Mouse (Mus musculus) heart, embryonic 13.5 days (tissue): ENCODE measurements around the gene 1700067K01Rik. TPM values are rescaled to one million over a fixed set of nuclear protein-coding genes. Genes with fewer than 3 reads are reported as not detected.
A peak's percentile ranks its signal among the peaks of the same experiment; 100 is the strongest.

ENCODE experiments used
- ATAC-seq: fragments of 200-750 bp; cut with Nextera tagmentation; 2 replicates; pipeline ENCODE4 v1.8.0; 2017; ENCODE audit warnings: moderate TSS enrichment; ENCODE audit not compliant: insufficient number of reproducible peaks, low FRiP score, low TSS enrichment; ENCODE audit errors: extremely low read depth
- H3K27ac ChIP-seq: fragments of 300-500 bp; sonication (generic); replicated peaks from 2 replicates; pipeline ENCODE4 v1.5.1; 2015; ENCODE audit warnings: moderate library complexity, mild to moderate bottlenecking, inconsistent platforms
- H3K27me3 ChIP-seq: fragments of 300-500 bp; sonication (generic); replicated peaks from 2 replicates; pipeline ENCODE4 v1.6.1; 2015; ENCODE audit warnings: mild to moderate bottlenecking, inconsistent platforms
- H3K36me3 ChIP-seq: fragments of 300-500 bp; sonication (generic); 2 replicates; pipeline ENCODE4 v1.6.1; 2015; ENCODE audit warnings: mild to moderate bottlenecking, inconsistent platforms
- H3K4me1 ChIP-seq: fragments of 300-500 bp; sonication (generic); 2 replicates; pipeline ENCODE4 v1.6.1; 2015; ENCODE audit warnings: inconsistent platforms
- H3K4me2 ChIP-seq: fragments of 300-500 bp; sonication (generic); 2 replicates; pipeline ENCODE4 v1.6.1; 2015; ENCODE audit warnings: inconsistent platforms, mild to moderate bottlenecking, moderate library complexity
- H3K4me3 ChIP-seq: fragments of 300-500 bp; sonication (generic); 2 replicates; pipeline ENCODE4 v1.5.1; 2015; ENCODE audit warnings: moderate library complexity, mild to moderate bottlenecking, inconsistent platforms
- H3K9ac ChIP-seq: fragments of 300-500 bp; sonication (generic); 2 replicates; pipeline ENCODE4 v1.6.1; 2015; ENCODE audit warnings: inconsistent platforms, mild to moderate bottlenecking, moderate library complexity
- H3K9me3 ChIP-seq: fragments of 300-500 bp; sonication (generic); 2 replicates; pipeline ENCODE4 v1.6.1; 2016; ENCODE audit warnings: inconsistent platforms
- WGBS: fragments of 180-500 bp; shearing (Covaris S2); methylation state at CpG from one replicate; pipeline ENCODE4 v1.1.7; 2015; ENCODE audit warnings: mixed read lengths; 5-methylcytosine and 5-hydroxymethylcytosine counted together
- polyA plus RNA-seq: library from polyadenylated mRNA; unstranded; fragments of >200 nt; fragmentation: Nextera tagmentation; extraction: Ambion mirVana; gene quantifications from 2 replicates; pipeline ENCODE4 v1.2.1, GENCODE M21; 2015

Gene 1700067K01Rik
- polyA plus RNA-seq, 1 experiment from 2014 or later: 0.53 TPM

- Histone ChIP-seq H3K27me3 (peaks cover 60% of the 10 kb centered on the region), H3K4me1 (peaks cover 21% of the 10 kb centered on the region), H3K9me3 (peaks cover 6% of the 10 kb centered on the region; the same call in 1 of the 2 replicates), H3K27ac (no peak overlapping the region), H3K9ac (no peak overlapping the region), H3K4me2 (no peak overlapping the region), H3K4me3 (no peak overlapping the region), H3K36me3 (no peaks in the 10 kb centered on the region)
- no peak for ATAC-seq
- 87% methylated on average over 5 of the region's 5 CpGs for WGBS
Observed at GRCm38 (mm10) chr8:84015833-84016232, 14.5 kb downstream of the 1700067K01Rik start.

- peaks cover 37% of the 10 kb centered on the region for H3K4me1 ChIP-seq
- ATAC-seq: no peak
- no peak overlapping the region for H3K4me3 ChIP-seq
- no peak overlapping the region for H3K27ac ChIP-seq
- no peaks in the 10 kb centered on the region for H3K36me3 ChIP-seq
- H3K27me3 ChIP-seq: peaks cover 45% of the 10 kb centered on the region
- peaks cover 6% of the 10 kb centered on the region; the same call in 1 of the 2 replicates for H3K9me3 ChIP-seq
- H3K9ac ChIP-seq: no peak overlapping the region
- 72% methylated on average over 9 of the region's 9 CpGs for whole genome bisulfite sequencing
- no peak overlapping the region for H3K4me2 ChIP-seq
Observed at GRCm38 (mm10) chr8:84019738-84020137, 18.4 kb downstream of the 1700067K01Rik start.

- Histone ChIP-seq H3K27me3 (peaks cover 57% of the 10 kb centered on the region), H3K4me3 (0 out of 2 replicates have a peak within 1 kb of the TSS, but pooled peaks have one; percentile 0), H3K9me3 (peaks cover 2% of the 10 kb centered on the region; the same call in 1 of the 2 replicates), H3K9ac (0 out of 2 replicates have a peak within 1 kb of the TSS, but pooled peaks have one; percentile 30), H3K4me2 (peak within 1 kb of the TSS; percentile 48), H3K4me1 (peaks cover 45% of the 10 kb centered on the region), H3K36me3 (no peaks in the 10 kb centered on the region), H3K27ac (no peak within 1 kb of the TSS)
- WGBS: 12% methylated on average over 18 of the region's 18 CpGs
- ATAC-seq: no peak
Observed at GRCm38 (mm10) chr8:84021096-84021495, 19.8 kb downstream of the 1700067K01Rik start, which contains the start of gene Palm3. Gene Palm3 (plus strand): TSS chr8:84021471.

GRCm38 (mm10) chr8:84021569-84021968, 20.3 kb downstream of the 1700067K01Rik start:
- Histone ChIP-seq H3K9ac (0 out of 2 replicates have a peak overlapping the region, but pooled peaks have one; percentile 30), H3K27me3 (peaks cover 62% of the 10 kb centered on the region), H3K4me2 (peak overlapping the region; percentile 48), H3K4me3 (0 out of 2 replicates have a peak overlapping the region, but pooled peaks have one; percentile 0), H3K9me3 (no peaks in the 10 kb centered on the region), H3K4me1 (peaks cover 50% of the 10 kb centered on the region), H3K27ac (no peak overlapping the region), H3K36me3 (no peaks in the 10 kb centered on the region)
- no peak for ATAC-seq
- 35% methylated on average over 11 of the region's 12 CpGs for WGBS

- peak overlapping the region; percentile 80 for H3K27ac ChIP-seq
- H3K9ac ChIP-seq: no peak overlapping the region
- no peaks in the 10 kb centered on the region for H3K36me3 ChIP-seq
- peaks cover 72% of the 10 kb centered on the region for H3K27me3 ChIP-seq
- peaks cover 50% of the 10 kb centered on the region for H3K4me1 ChIP-seq
- peak overlapping the region; percentile 43 for H3K4me2 ChIP-seq
- WGBS: 9% methylated on average over 5 of the region's 5 CpGs
- H3K9me3 ChIP-seq: no peaks in the 10 kb centered on the region
- no peak overlapping the region for H3K4me3 ChIP-seq
- peak; percentile 41; the same call in 1 of the 2 replicates for ATAC-seq
Observed at GRCm38 (mm10) chr8:84023085-84023484, 21.8 kb downstream of the 1700067K01Rik start.

GRCm38 (mm10) chr8:84023631-84024030, 22.3 kb downstream of the 1700067K01Rik start:
- Histone ChIP-seq H3K36me3 (no peaks in the 10 kb centered on the region), H3K27me3 (peaks cover 74% of the 10 kb centered on the region), H3K9ac (no peak overlapping the region), H3K4me1 (peaks cover 50% of the 10 kb centered on the region), H3K9me3 (no peaks in the 10 kb centered on the region), H3K4me3 (no peak overlapping the region), H3K4me2 (peak overlapping the region; percentile 43), H3K27ac (peak overlapping the region; percentile 80)
- ATAC-seq: no peak
- 40% methylated on average over 1 of the region's 1 CpGs for WGBS

GRCm38 (mm10) chr8:84024171-84024570, 22.9 kb downstream of the 1700067K01Rik start:
- Histone ChIP-seq H3K4me1 (peaks cover 50% of the 10 kb centered on the region), H3K4me2 (no peak overlapping the region), H3K9ac (no peak overlapping the region), H3K9me3 (no peaks in the 10 kb centered on the region), H3K27ac (no peak overlapping the region; the same call in 1 of the 2 replicates), H3K27me3 (peaks cover 75% of the 10 kb centered on the region), H3K36me3 (no peaks in the 10 kb centered on the region), H3K4me3 (no peak overlapping the region)
- 14% methylated on average over 10 of the region's 10 CpGs for WGBS
- ATAC-seq: no peak

- Histone ChIP-seq H3K9me3 (no peaks in the 10 kb centered on the region), H3K4me1 (peaks cover 48% of the 10 kb centered on the region), H3K27me3 (peaks cover 63% of the 10 kb centered on the region), H3K36me3 (peaks cover 5% of the 10 kb centered on the region; the same call in 1 of the 2 replicates), H3K9ac (peak overlapping the region; percentile 73), H3K4me3 (peak overlapping the region; percentile 56), H3K4me2 (peak overlapping the region; percentile 81), H3K27ac (no peak overlapping the region)
- peak; percentile 25; the same call in 1 of the 2 replicates for ATAC-seq
- WGBS: 1% methylated on average over 41 of the region's 41 CpGs
Observed at GRCm38 (mm10) chr8:84025863-84026262, 24.6 kb downstream of the 1700067K01Rik start.

- Histone ChIP-seq H3K36me3 (peaks cover 15% of the 10 kb centered on the region), H3K27ac (no peak overlapping the region), H3K4me3 (no peak overlapping the region), H3K9ac (no peak overlapping the region), H3K4me1 (peaks cover 32% of the 10 kb centered on the region), H3K9me3 (no peaks in the 10 kb centered on the region), H3K27me3 (peaks cover 48% of the 10 kb centered on the region), H3K4me2 (no peak overlapping the region)
- WGBS: 14% methylated on average over 10 of the region's 10 CpGs
- ATAC-seq: no peak
Observed at GRCm38 (mm10) chr8:84027449-84027848, 26.1 kb downstream of the 1700067K01Rik start.

- Histone ChIP-seq H3K4me2 (no peak overlapping the region), H3K9ac (no peak overlapping the region), H3K27me3 (peaks cover 45% of the 10 kb centered on the region), H3K4me3 (no peak overlapping the region), H3K36me3 (peaks cover 15% of the 10 kb centered on the region), H3K9me3 (no peaks in the 10 kb centered on the region), H3K4me1 (peaks cover 14% of the 10 kb centered on the region), H3K27ac (no peak overlapping the region)
- no peak for ATAC-seq
- WGBS: 76% methylated on average over 5 of the region's 5 CpGs
Observed at GRCm38 (mm10) chr8:84029272-84029671, 28.0 kb downstream of the 1700067K01Rik start.

GRCm38 (mm10) chr8:84032777-84033176, 31.5 kb downstream of the 1700067K01Rik start:
- no peaks in the 10 kb centered on the region for H3K4me1 ChIP-seq
- no peak for ATAC-seq
- H3K27ac ChIP-seq: no peak overlapping the region
- H3K4me2 ChIP-seq: no peak overlapping the region
- H3K4me3 ChIP-seq: no peak overlapping the region
- no peaks in the 10 kb centered on the region for H3K9me3 ChIP-seq
- 69% methylated on average over 4 of the region's 4 CpGs for WGBS
- H3K27me3 ChIP-seq: peaks cover 33% of the 10 kb centered on the region
- peaks cover 15% of the 10 kb centered on the region for H3K36me3 ChIP-seq
- H3K9ac ChIP-seq: no peak overlapping the region

GRCm38 (mm10) chr8:84038015-84038414, 36.7 kb downstream of the 1700067K01Rik start:
- H3K4me1 ChIP-seq: peaks cover 15% of the 10 kb centered on the region; the same call in 1 of the 2 replicates
- no peak overlapping the region for H3K9ac ChIP-seq
- no peaks in the 10 kb centered on the region for H3K9me3 ChIP-seq
- peaks cover 47% of the 10 kb centered on the region for H3K27me3 ChIP-seq
- no peak overlapping the region for H3K4me2 ChIP-seq
- no peak overlapping the region for H3K27ac ChIP-seq
- ATAC-seq: no peak
- H3K36me3 ChIP-seq: no peaks in the 10 kb centered on the region
- WGBS: 58% methylated on average over 5 of the region's 5 CpGs
- H3K4me3 ChIP-seq: no peak overlapping the region
